Mouse (Mus musculus): ENCODE measurements at regions not wholly inside any gene's neighbourhood (a gene's known extent, or its start where the extent isn't known, plus 50 kb on each side); places are given as distances from the start of the nearest gene placed in this dataset.

- TF ChIP-seq POLR2A (IDR thresholded peaks at IDR 0.05; ENCODE audit: control insufficient read depth in 1 of 2, insufficient read depth in 1 of 2, low read depth in 1 of 2, low read length in 2 of 2, poor library complexity in 1 of 2) = no peak
- no peak for TF ChIP-seq MAZ (IDR thresholded peaks at IDR 0.05; ENCODE audit: low read depth, low read length)
- no peak for TF ChIP-seq ETS1 (IDR thresholded peaks at IDR 0.05; ENCODE audit: low read depth, low read length)
- no peak for TF ChIP-seq ZC3H11A (IDR thresholded peaks at IDR 0.05; ENCODE audit: low read depth, low read length)
- no peak for TF ChIP-seq GABPA (IDR thresholded peaks at IDR 0.05; ENCODE audit: low read depth, low read length)
- TF ChIP-seq HCFC1 (IDR thresholded peaks at IDR 0.05; ENCODE audit: low read depth, low read length) = no peak
Measured at GRCm38 (mm10) chr1:137846857-137847256, 328.7 kb downstream of the Ptprc start.

Measured in MEL (cell line).